Mouse (Mus musculus): ENCODE data around the gene Col9a2. TPM values are rescaled to one million over a fixed set of nuclear protein-coding genes. Genes with fewer than 3 reads are reported as not detected.

The Col9a2 gene
- polyA plus RNA-seq, 1 experiment from 2014 or later: 8.1 TPM

DNA sequence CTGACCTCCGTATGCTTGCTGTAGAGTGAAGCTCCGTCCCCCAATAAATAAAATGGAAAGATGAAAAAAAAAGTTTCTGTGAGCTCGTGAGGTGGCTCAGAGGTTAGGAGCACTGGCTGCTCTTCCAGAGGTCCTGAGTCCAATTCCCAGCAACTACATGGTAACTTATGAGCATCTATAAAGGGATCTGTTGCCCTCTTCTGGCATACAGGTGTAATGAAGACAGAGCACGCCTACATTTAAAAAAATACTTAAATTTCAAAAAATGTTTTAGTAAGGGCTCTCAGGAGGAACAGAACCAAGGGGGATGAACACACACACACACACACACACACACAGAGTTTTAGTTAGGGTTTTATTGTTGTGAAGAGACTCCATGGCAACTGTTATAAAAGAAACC lies 7.7 kb upstream of the Col9a2 start:
- Histone ChIP-seq H3K27ac (ENCODE audit: low read depth, low read length) (no peak overlapping the region), H3K9ac (replicated peaks; ENCODE audit: low read depth, low read length) (no peak overlapping the region), H3K36me3 (ENCODE audit: control insufficient read depth, insufficient read depth, low read length) (no peaks in the 10 kb centered on the region), H3K27me3 (ENCODE audit: control insufficient read depth, insufficient read depth, low read length) (no peaks in the 10 kb centered on the region), H3K9me3 (ENCODE audit: control insufficient read depth, low read length) (no peaks in the 10 kb centered on the region), H3K4me2 (ENCODE audit: low read depth, low read length) (no peak overlapping the region), H3K4me3 (ENCODE audit: low read depth, low read length) (no peak overlapping the region), H3K4me1 (ENCODE audit: control insufficient read depth, insufficient read depth, low read length) (no peaks in the 10 kb centered on the region)
- 61% methylated on average over 4 of the region's 4 CpGs for WGBS
- no peak for ATAC-seq (ENCODE audit: low read depth)

DNA sequence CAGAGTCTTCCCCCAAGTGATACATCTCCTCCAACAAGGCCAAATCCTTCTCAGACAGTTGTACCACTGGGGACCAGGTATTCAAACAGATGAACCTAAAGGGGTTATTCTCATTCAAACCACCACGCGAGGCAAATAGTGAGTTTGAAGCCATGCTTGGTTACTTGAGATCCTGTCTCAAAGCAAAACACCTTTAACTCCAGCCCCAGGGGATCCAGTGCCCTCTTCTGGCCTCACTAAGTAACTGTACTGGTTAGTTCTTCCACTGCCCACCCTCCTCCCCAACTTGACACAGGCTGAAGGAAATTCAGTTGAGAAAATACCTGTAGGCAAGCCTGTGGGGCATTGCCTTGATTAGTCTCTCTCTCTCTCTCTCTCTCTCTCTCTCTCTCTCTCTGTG lies 6.2 kb upstream of the Col9a2 start:
- Histone ChIP-seq H3K9ac (replicated peaks; ENCODE audit: low read depth, low read length) (no peak overlapping the region), H3K9me3 (ENCODE audit: control insufficient read depth, low read length) (no peaks in the 10 kb centered on the region), H3K27me3 (ENCODE audit: control insufficient read depth, insufficient read depth, low read length) (no peaks in the 10 kb centered on the region), H3K27ac (ENCODE audit: low read depth, low read length) (no peak overlapping the region), H3K4me1 (ENCODE audit: control insufficient read depth, insufficient read depth, low read length) (no peaks in the 10 kb centered on the region), H3K4me2 (ENCODE audit: low read depth, low read length) (no peak overlapping the region), H3K36me3 (ENCODE audit: control insufficient read depth, insufficient read depth, low read length) (no peaks in the 10 kb centered on the region), H3K4me3 (ENCODE audit: low read depth, low read length) (no peak overlapping the region)
- no peak for ATAC-seq (ENCODE audit: low read depth)
- 81% methylated on average over 2 of the region's 2 CpGs for WGBS

DNA sequence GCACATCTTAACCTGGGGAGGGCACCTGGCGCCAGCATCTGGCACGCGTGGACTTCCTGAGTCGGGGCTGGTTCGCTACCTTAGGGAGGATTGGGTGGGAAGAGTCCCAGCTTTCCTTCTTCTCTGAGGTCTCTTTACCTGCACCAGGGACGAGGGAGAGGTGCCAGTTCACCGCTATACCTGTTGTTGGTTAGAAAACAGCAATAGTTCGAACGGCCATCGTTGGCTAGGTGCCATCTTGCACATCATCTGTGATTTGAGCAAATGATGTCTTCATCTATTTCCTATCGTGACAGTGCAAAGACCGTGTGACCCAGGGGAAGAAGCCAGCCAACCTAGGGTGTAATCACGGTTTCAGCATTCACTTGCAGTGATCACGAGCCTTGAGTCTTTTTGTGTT lies 1.1 kb downstream of the Col9a2 start:
- Histone ChIP-seq H3K36me3 (ENCODE audit: control insufficient read depth, insufficient read depth, low read length) (no peaks in the 10 kb centered on the region), H3K27ac (ENCODE audit: low read depth, low read length) (peak overlapping the region; percentile 82; the same call in 1 of the 2 replicates), H3K9ac (replicated peaks; ENCODE audit: low read depth, low read length) (0 out of 2 replicates have a peak overlapping the region, but pooled peaks have one; percentile 63), H3K27me3 (ENCODE audit: control insufficient read depth, insufficient read depth, low read length) (no peaks in the 10 kb centered on the region; the same call in 1 of the 2 replicates), H3K4me1 (ENCODE audit: control insufficient read depth, insufficient read depth, low read length) (peaks cover 10% of the 10 kb centered on the region; the same call in 1 of the 2 replicates), H3K9me3 (ENCODE audit: control insufficient read depth, low read length) (no peaks in the 10 kb centered on the region), H3K4me3 (ENCODE audit: low read depth, low read length) (peak overlapping the region; percentile 38), H3K4me2 (ENCODE audit: low read depth, low read length) (peak overlapping the region; percentile 63)
- WGBS: 63% methylated on average over 14 of the region's 14 CpGs
- ATAC-seq (ENCODE audit: low read depth): 0 out of 2 replicates have a peak, but pooled peaks have one; percentile 2

DNA sequence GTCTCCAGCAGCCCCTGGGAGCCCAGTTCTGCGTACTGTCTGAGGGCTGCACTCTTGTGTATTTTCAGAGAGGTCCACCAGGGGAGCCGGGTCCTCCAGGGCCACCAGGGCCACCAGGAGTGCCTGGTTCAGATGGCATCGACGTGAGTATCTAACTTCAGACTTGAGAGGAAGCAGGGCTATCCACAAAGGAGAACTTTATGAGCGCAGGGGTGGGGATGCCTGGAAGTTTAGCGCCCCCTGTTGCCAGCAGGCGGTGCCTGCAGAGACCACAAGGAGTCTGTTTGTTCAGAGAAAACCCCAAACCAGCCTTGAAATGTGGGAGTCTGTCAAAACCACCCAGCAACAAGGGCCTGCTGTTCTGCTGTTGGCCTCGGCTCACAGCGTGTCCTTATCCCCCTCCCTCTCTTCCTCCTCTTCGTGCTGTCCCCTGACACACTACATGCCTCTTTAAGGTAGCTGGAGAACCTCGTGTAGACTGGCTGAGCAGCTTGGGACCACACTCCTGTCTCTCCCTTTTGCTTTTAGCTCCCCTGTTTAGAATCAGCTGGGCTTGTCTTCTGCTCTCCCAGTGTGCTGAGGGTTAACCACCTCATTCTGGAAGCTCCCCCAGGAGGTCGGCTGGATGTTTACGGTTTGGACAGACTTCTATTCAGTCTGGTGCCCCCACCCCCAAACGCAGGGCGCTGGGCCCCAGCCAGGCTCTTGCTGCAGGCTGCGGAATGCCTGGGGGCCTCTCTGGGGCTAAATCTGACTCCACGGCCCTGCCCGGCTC lies 1.9 kb downstream of the Col9a2 start:
- Histone ChIP-seq H3K4me2 (ENCODE audit: low read depth, low read length) (peak overlapping the region; percentile 18; the same call in 1 of the 2 replicates), H3K27ac (ENCODE audit: low read depth, low read length) (peak overlapping the region; percentile 82), H3K4me3 (ENCODE audit: low read depth, low read length) (no peak overlapping the region), H3K9ac (replicated peaks; ENCODE audit: low read depth, low read length) (peak overlapping the region; percentile 16; the same call in 1 of the 2 replicates), H3K36me3 (ENCODE audit: control insufficient read depth, insufficient read depth, low read length) (no peaks in the 10 kb centered on the region), H3K27me3 (ENCODE audit: control insufficient read depth, insufficient read depth, low read length) (no peaks in the 10 kb centered on the region; the same call in 1 of the 2 replicates), H3K4me1 (ENCODE audit: control insufficient read depth, insufficient read depth, low read length) (peaks cover 10% of the 10 kb centered on the region; the same call in 1 of the 2 replicates), H3K9me3 (ENCODE audit: control insufficient read depth, low read length) (no peaks in the 10 kb centered on the region)
- peak; percentile 71 for ATAC-seq (ENCODE audit: low read depth)
- 7% methylated on average over 18 of the region's 18 CpGs for WGBS

DNA sequence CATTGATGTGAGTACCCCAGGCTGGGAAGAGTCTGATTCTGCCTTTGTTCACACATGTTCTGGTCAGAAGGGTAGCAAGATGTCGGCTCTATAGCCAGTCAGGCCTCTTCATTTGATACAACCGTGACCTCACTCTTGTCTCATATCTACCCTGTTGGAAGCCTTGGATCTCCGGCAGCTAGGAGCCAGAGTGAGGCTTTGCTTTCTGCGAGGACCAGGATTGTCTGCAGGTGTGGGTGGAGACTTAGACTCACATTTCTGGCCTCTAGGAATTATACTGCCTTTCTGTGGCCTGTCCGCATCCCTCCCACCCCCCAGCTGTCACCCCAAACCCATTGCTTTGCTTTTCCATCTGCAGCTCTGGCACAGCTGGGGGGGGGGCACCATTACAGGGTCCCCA lies 3.3 kb downstream of the Col9a2 start:
- no peak overlapping the region for H3K9ac ChIP-seq (replicated peaks; ENCODE audit: low read depth, low read length)
- no peak overlapping the region for H3K27ac ChIP-seq (ENCODE audit: low read depth, low read length)
- no peak overlapping the region for H3K4me2 ChIP-seq (ENCODE audit: low read depth, low read length)
- H3K27me3 ChIP-seq (ENCODE audit: control insufficient read depth, insufficient read depth, low read length): no peaks in the 10 kb centered on the region; the same call in 1 of the 2 replicates
- no peak overlapping the region for H3K4me3 ChIP-seq (ENCODE audit: low read depth, low read length)
- no peaks in the 10 kb centered on the region for H3K36me3 ChIP-seq (ENCODE audit: control insufficient read depth, insufficient read depth, low read length)
- ATAC-seq (ENCODE audit: low read depth): no peak
- no peaks in the 10 kb centered on the region for H3K9me3 ChIP-seq (ENCODE audit: control insufficient read depth, low read length)
- WGBS: 46% methylated on average over 5 of the region's 5 CpGs
- peaks cover 10% of the 10 kb centered on the region; the same call in 1 of the 2 replicates for H3K4me1 ChIP-seq (ENCODE audit: control insufficient read depth, insufficient read depth, low read length)

DNA sequence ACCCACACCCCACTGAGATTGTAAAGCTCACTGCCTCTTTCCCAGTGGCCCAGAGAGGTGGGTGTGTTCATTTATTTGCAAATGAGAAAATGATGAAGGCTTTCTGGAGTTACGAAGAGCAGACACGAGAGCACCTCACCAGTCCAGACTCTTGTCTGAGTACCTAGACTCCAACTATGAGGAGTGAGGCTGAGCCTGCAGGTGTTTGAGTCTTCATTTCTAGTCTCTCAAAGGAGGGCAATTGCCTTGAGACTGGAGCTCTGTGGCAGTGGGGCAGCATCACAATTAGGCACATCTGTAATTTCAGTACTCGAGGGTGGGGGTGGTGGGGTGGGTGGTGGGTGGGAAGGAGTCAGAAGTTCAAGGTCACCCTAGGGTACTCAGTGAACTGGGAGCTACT lies 3.8 kb downstream of the Col9a2 start:
- H3K36me3 ChIP-seq (ENCODE audit: control insufficient read depth, insufficient read depth, low read length): no peaks in the 10 kb centered on the region
- H3K27me3 ChIP-seq (ENCODE audit: control insufficient read depth, insufficient read depth, low read length): no peaks in the 10 kb centered on the region; the same call in 1 of the 2 replicates
- peaks cover 10% of the 10 kb centered on the region; the same call in 1 of the 2 replicates for H3K4me1 ChIP-seq (ENCODE audit: control insufficient read depth, insufficient read depth, low read length)
- no peaks in the 10 kb centered on the region for H3K9me3 ChIP-seq (ENCODE audit: control insufficient read depth, low read length)
- H3K27ac ChIP-seq (ENCODE audit: low read depth, low read length): no peak overlapping the region
- H3K4me3 ChIP-seq (ENCODE audit: low read depth, low read length): no peak overlapping the region
- WGBS: 34% methylated on average over 3 of the region's 3 CpGs
- H3K9ac ChIP-seq (replicated peaks; ENCODE audit: low read depth, low read length): no peak overlapping the region
- no peak overlapping the region for H3K4me2 ChIP-seq (ENCODE audit: low read depth, low read length)
- ATAC-seq (ENCODE audit: low read depth): no peak

DNA sequence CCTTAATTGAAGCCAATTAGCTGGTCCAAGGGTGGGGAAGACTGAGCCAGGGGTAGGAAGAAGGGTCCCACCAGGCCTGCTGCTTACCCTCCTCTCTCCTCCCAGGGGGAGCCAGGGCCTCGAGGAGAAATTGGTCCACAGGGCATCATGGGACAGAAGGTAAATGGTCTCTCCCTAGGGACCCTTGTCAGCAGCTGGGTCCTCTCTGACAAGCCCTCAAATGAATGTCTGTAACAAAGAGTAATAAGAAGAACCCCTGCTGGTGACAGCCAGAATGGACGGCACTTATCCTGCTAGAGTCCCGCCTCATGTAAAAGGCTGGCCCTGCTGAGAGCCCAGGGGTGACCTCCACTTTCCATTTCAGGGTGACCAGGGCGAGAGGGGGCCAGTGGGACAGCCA lies 12.7 kb downstream of the Col9a2 start:
- Histone ChIP-seq H3K27me3 (ENCODE audit: control insufficient read depth, insufficient read depth, low read length) (no peaks in the 10 kb centered on the region), H3K27ac (ENCODE audit: low read depth, low read length) (no peak overlapping the region), H3K9ac (replicated peaks; ENCODE audit: low read depth, low read length) (no peak overlapping the region), H3K4me2 (ENCODE audit: low read depth, low read length) (no peak overlapping the region), H3K4me1 (ENCODE audit: control insufficient read depth, insufficient read depth, low read length) (no peaks in the 10 kb centered on the region), H3K36me3 (ENCODE audit: control insufficient read depth, insufficient read depth, low read length) (no peaks in the 10 kb centered on the region), H3K9me3 (ENCODE audit: control insufficient read depth, low read length) (no peaks in the 10 kb centered on the region), H3K4me3 (ENCODE audit: low read depth, low read length) (no peak overlapping the region)
- 12% methylated on average over 4 of the region's 4 CpGs for WGBS
- ATAC-seq (ENCODE audit: low read depth): peak; percentile 19; the same call in 1 of the 2 replicates

DNA sequence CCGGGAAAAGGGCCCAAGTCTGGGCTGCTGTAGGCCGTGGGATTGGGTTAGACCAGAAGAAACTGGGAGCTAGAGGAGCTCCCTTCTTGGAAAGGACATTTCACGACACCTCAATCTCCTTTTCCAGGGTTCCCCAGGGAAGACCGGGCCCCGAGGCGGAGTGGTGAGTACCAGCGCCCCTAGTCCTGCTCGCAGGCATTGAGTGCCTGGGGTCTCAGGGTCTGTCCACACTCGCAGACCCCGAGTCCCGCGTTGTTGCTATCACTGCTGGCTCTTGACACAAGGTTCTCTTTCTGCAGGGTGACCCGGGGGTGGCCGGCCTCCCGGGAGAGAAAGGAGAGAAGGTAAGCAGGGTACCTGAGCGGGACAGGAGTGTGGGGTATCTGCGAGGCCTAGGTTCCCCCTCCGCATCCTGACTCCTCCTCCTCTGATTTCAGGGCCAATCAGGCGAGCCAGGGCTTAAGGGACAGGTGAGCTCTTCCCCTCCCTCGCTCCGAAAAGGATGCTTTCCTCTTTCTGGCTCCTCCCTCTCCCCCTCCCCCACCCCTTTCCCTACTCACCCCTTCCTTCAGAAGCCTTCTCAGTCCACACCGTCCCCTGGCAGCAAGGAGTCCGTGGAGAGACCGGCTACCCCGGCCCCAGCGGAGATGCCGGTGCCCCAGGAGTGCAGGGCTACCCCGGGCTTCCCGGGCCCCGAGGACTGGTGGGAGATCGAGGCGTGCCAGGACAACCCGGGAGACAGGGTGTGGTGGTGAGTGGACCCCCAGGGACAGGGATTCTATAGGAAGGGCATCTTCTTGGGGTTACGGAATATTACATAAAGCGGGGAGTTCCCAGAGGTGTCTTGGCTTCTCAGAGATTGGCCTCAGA lies 13.5 kb downstream of the Col9a2 start:
- Histone ChIP-seq H3K9me3 (ENCODE audit: control insufficient read depth, low read length) (no peaks in the 10 kb centered on the region), H3K36me3 (ENCODE audit: control insufficient read depth, insufficient read depth, low read length) (no peaks in the 10 kb centered on the region), H3K4me2 (ENCODE audit: low read depth, low read length) (peak overlapping the region; percentile 38), H3K4me3 (ENCODE audit: low read depth, low read length) (peak overlapping the region; percentile 16; the same call in 1 of the 2 replicates), H3K27me3 (ENCODE audit: control insufficient read depth, insufficient read depth, low read length) (no peaks in the 10 kb centered on the region), H3K27ac (ENCODE audit: low read depth, low read length) (no peak overlapping the region), H3K9ac (replicated peaks; ENCODE audit: low read depth, low read length) (peak overlapping the region; percentile 37; the same call in 1 of the 2 replicates), H3K4me1 (ENCODE audit: control insufficient read depth, insufficient read depth, low read length) (no peaks in the 10 kb centered on the region)
- ATAC-seq (ENCODE audit: low read depth): peak; percentile 70
- 13% methylated on average over 34 of the region's 35 CpGs for WGBS

All from neural tube, embryonic 14.5 days (tissue).